Mouse (Mus musculus) olfactory bulb, adult 2 months (tissue): ENCODE data around the gene Wnt3a.

Source experiments
- CTCF ChIP-seq: fragments of 200-500 bp; IDR thresholded peaks from 2 replicates; pipeline ENCODE4 v1.5.1; 2012; ENCODE audit warnings: low read depth, mild to moderate bottlenecking, low read length, moderate library complexity; ENCODE audit not compliant: insufficient read depth
- POLR2A ChIP-seq: fragments of 200-500 bp; IDR thresholded peaks from 2 replicates; pipeline ENCODE4 v1.6.1; 2012; ENCODE audit warnings: mild to moderate bottlenecking, low read depth, low read length, moderate library complexity; ENCODE audit not compliant: insufficient read depth

GRCm38 (mm10) chr11:59293616-59294015, 3.1 kb upstream of the Wnt3a start:
- TF ChIP-seq CTCF (peak; percentile 35; the same call in 1 of the 2 replicates), POLR2A (no peak)
